Mouse (Mus musculus) forebrain, postnatal 0 days (tissue): ENCODE data around the gene Bid. TPM values are rescaled to one million over a fixed set of nuclear protein-coding genes. Genes with fewer than 3 reads are reported as not detected.

Source experiments
- ATAC-seq: fragments of 200-750 bp; cut with Nextera tagmentation; 2 replicates; pipeline ENCODE4 v1.8.0; 2017; ENCODE audit warnings: mild to moderate bottlenecking, moderate library complexity
- DNase-seq: peaks from one replicate; pipeline ENCODE4 v3.0.0-alpha.2; 2015
- H3K27ac ChIP-seq: fragments of 300-500 bp; sonication (generic); 2 replicates; pipeline ENCODE4 v1.5.1; 2014; ENCODE audit warnings: low read depth, mild to moderate bottlenecking, antibody characterized with exemption, low read length, moderate library complexity, mixed read lengths
- H3K27me3 ChIP-seq: fragments of 300-500 bp; sonication (generic); 2 replicates; pipeline ENCODE4 v1.6.1; 2014; ENCODE audit warnings: mild to moderate bottlenecking, low read length, mixed read lengths; ENCODE audit not compliant: insufficient read depth
- H3K36me3 ChIP-seq: fragments of 300-500 bp; sonication (generic); 2 replicates; pipeline ENCODE4 v1.6.1; 2014; ENCODE audit warnings: mild to moderate bottlenecking, moderate library complexity; ENCODE audit not compliant: insufficient read depth
- H3K4me1 ChIP-seq: fragments of 300-500 bp; sonication (generic); 2 replicates; pipeline ENCODE4 v1.6.1; 2014; ENCODE audit warnings: antibody characterized with exemption; ENCODE audit not compliant: insufficient read depth
- H3K4me2 ChIP-seq: fragments of 300-500 bp; sonication (generic); 2 replicates; pipeline ENCODE4 v1.6.1; 2014; ENCODE audit warnings: low read depth, mild to moderate bottlenecking, moderate library complexity
- H3K4me3 ChIP-seq: fragments of 300-500 bp; sonication (generic); 2 replicates; pipeline ENCODE4 v1.5.1; 2014; ENCODE audit warnings: low read depth, low read length, mixed read lengths
- H3K9ac ChIP-seq: fragments of 300-500 bp; sonication (generic); 2 replicates; pipeline ENCODE4 v1.6.1; 2014; ENCODE audit warnings: mild to moderate bottlenecking
- H3K9me3 ChIP-seq: fragments of 300-500 bp; sonication (generic); 2 replicates; pipeline ENCODE4 v1.6.1; 2016; ENCODE audit warnings: low read length
- CTCF ChIP-seq: sonication (generic); IDR thresholded peaks from 2 replicates; pipeline ENCODE4 v1.5.1; 2016; ENCODE audit warnings: antibody characterized with exemption, control low read depth, low read depth
- WGBS: fragments of 180-500 bp; shearing (Covaris S2); extraction: QIAGEN DNeasy Blood & Tissue Kit; methylation state at CpG from one replicate; pipeline ENCODE4 v1.1.7; 2014; 5-methylcytosine and 5-hydroxymethylcytosine counted together
- polyA plus RNA-seq: library from polyadenylated mRNA; unstranded; fragments of >200 nt; fragmentation: Nextera tagmentation; extraction: Ambion mirVana; gene quantifications from 2 replicates; pipeline ENCODE4 v1.2.1, GENCODE M21; 2015
- total RNA-seq: library from RNA; depleted of rRNA; stranded (reverse); fragments of >200 nt; gene quantifications from 2 replicates; pipeline ENCODE4 v1.2.3, GENCODE M21; 2014

Bid gene
- total and polyA plus RNA-seq, 2 experiments from 2014 or later: 26.9 to 44.9 TPM

DNA sequence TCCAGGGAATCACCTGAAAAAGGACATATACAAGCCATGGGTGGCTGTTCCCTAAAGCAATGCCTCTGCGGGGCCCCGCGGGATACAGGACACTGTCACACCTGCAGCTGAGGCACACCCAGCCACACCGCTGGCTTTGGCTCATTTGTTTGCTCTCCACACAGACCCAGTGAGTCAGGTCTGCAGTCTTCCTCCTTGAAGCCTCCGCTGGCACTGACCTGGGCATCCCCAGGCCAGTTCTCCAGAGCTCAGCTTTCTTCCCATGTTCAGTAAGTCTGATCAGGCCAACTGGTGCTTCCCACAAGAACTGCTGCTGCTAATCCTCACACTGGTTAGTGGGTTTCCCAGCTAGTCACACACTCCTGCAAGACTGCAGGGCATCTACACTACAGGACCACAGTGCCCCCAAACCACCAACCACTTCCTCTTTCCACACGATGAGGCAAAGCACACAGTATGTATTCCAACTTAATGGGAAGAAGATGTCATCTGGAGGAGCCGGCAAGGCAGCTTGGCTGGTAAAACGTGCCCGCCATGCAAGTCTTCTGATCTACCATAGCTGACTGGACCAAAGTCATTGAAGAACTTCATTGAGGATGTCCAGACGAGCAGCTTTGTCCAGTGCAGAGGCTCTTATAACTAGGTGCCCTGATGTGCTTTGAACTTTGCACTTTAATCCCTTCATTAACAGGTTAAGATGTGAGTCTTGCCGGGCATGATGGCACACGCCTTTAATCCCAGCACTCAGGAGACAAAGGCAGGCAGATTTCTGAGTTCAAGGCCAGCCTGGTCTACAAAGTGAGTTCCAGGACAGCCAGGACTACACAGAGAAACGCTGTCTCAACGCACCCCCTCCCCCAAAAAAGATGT lies 14.6 kb downstream of the Bid start:
- ATAC-seq (no peak), DNase-seq (no peak)
- Histone ChIP-seq H3K9me3 (no peaks in the 10 kb centered on the region), H3K27me3 (no peaks in the 10 kb centered on the region), H3K4me3 (no peak overlapping the region), H3K27ac (no peak overlapping the region), H3K36me3 (no peaks in the 10 kb centered on the region), H3K4me1 (no peaks in the 10 kb centered on the region), H3K9ac (no peak overlapping the region), H3K4me2 (no peak overlapping the region)
- TF ChIP-seq CTCF: no peak
- 87% methylated on average over 14 of the region's 14 CpGs for WGBS

DNA sequence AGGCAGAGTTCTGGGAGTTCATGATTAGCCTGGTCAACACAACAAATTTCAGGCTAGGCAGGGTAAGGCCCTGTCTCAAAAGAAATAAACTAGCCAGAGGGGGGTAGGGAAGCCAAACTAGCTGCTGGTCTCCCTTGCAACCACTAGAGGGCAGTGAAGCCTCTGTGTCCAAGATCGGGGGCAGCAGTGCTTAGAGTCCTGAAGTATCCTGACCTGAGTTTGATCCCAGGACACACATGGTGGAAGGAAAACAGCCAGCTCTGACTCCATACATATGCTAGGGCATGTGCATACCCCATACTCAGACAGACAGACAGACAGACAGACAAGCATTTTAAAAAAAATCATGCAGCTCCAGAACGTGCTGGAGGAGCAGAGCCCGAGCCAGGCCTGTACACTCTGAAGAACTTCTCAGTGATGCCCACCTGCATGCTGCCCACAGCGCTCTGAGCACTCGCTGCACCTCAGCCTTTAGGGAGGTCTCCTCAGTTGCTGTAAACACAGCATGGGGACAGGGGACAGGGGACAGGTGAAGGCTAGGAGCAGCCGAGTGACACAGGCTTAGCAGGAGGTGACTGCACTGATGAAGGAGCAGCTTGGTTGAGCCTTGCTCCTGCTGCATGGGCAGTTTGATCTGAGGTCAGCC lies 18.3 kb downstream of the Bid start:
- Histone ChIP-seq H3K9ac (no peak overlapping the region), H3K9me3 (no peaks in the 10 kb centered on the region), H3K27me3 (no peaks in the 10 kb centered on the region), H3K4me2 (no peak overlapping the region), H3K36me3 (peaks cover 27% of the 10 kb centered on the region), H3K4me3 (no peak overlapping the region), H3K4me1 (no peaks in the 10 kb centered on the region), H3K27ac (no peak overlapping the region)
- TF ChIP-seq CTCF: peak; percentile 88
- ATAC-seq: peak; percentile 70
- DNase-seq: peak; percentile 72
- WGBS: 72% methylated on average over 6 of the region's 6 CpGs

GRCm38 (mm10) chr6:120894524-120894923 lies 22.1 kb downstream of the Bid start:
- 94% methylated on average over 9 of the region's 9 CpGs for WGBS
- TF ChIP-seq CTCF: no peak
- no peaks in the 10 kb centered on the region for H3K4me1 ChIP-seq
- DNase-seq (no peak), ATAC-seq (no peak)
- no peak overlapping the region for H3K4me3 ChIP-seq
- H3K36me3 ChIP-seq: peaks cover 48% of the 10 kb centered on the region
- H3K4me2 ChIP-seq: no peak overlapping the region
- H3K9ac ChIP-seq: no peak overlapping the region
- no peak overlapping the region for H3K27ac ChIP-seq
- no peaks in the 10 kb centered on the region for H3K9me3 ChIP-seq
- H3K27me3 ChIP-seq: no peaks in the 10 kb centered on the region

DNA sequence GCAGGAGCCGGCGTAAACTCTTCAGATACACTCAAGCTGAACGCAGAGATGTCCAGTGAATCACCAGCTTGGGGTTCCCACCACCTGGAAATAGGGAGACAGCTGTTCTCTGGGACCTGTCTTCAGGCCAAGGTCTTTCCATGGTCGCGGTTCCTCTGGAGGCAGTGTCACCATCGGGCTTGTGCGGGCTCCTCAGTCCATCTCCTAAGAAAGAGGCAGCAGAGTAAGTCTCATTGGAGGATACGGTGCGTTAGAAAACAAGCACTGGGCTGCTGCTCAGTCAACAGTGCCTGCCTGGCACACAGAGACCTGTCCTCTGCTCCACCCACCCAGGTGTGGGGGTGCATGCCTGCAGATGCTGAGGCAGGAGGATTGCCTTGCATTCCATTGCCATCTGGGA lies 22.6 kb downstream of the Bid start:
- ATAC-seq (no peak), DNase-seq (no peak)
- H3K27me3 ChIP-seq: no peaks in the 10 kb centered on the region
- H3K9me3 ChIP-seq: no peaks in the 10 kb centered on the region
- H3K9ac ChIP-seq: no peak overlapping the region
- WGBS: 97% methylated on average over 9 of the region's 9 CpGs
- no peak overlapping the region for H3K27ac ChIP-seq
- H3K4me3 ChIP-seq: no peak overlapping the region
- no peak overlapping the region for H3K4me2 ChIP-seq
- no peaks in the 10 kb centered on the region for H3K4me1 ChIP-seq
- H3K36me3 ChIP-seq: peaks cover 48% of the 10 kb centered on the region
- no peak for TF ChIP-seq CTCF

- no peak overlapping the region for H3K4me2 ChIP-seq
- DNase-seq: no peak
- WGBS: 90% methylated on average over 17 of the region's 17 CpGs
- H3K27ac ChIP-seq: no peak overlapping the region
- no peak for TF ChIP-seq CTCF
- no peaks in the 10 kb centered on the region for H3K9me3 ChIP-seq
- H3K36me3 ChIP-seq: peaks cover 31% of the 10 kb centered on the region
- no peak overlapping the region for H3K4me3 ChIP-seq
- H3K27me3 ChIP-seq: no peaks in the 10 kb centered on the region
- no peaks in the 10 kb centered on the region for H3K4me1 ChIP-seq
- no peak for ATAC-seq
- no peak overlapping the region for H3K9ac ChIP-seq
These were observed 30.0 kb downstream of the Bid start for GRCm38 (mm10) chr6:120886696-120887095.

DNA sequence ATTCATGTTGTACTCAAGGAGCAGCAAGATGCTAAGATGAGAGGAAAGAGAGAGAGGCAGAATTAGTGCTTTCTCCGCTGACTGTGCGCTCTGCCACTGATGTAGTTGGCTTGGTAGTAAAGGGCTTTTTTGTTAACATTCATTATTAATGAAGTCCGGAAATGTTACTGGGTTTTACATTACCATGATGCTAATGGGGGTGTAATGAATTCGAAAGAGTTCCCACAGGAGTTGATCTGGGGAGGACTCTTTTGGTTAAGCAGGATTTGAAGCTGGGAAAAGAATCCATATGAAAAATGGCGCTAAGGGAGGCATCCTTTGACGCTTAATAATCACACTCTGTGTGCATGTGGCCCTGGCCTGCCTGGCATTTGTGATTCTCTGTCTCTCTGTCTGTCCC lies 32.2 kb downstream of the Bid start:
- Histone ChIP-seq H3K36me3 (peaks cover 17% of the 10 kb centered on the region), H3K4me2 (no peak overlapping the region), H3K4me3 (no peak overlapping the region), H3K9ac (no peak overlapping the region), H3K4me1 (no peaks in the 10 kb centered on the region), H3K27ac (no peak overlapping the region), H3K27me3 (no peaks in the 10 kb centered on the region), H3K9me3 (no peaks in the 10 kb centered on the region)
- WGBS: 71% methylated on average over 6 of the region's 6 CpGs
- TF ChIP-seq CTCF: no peak
- DNase-seq (no peak), ATAC-seq (no peak)

- DNase-seq (no peak), ATAC-seq (no peak)
- Histone ChIP-seq H3K27ac (no peak overlapping the region), H3K4me2 (no peak overlapping the region), H3K9ac (no peak overlapping the region), H3K36me3 (no peaks in the 10 kb centered on the region; the same call in 1 of the 2 replicates), H3K27me3 (no peaks in the 10 kb centered on the region), H3K9me3 (no peaks in the 10 kb centered on the region), H3K4me3 (no peak overlapping the region), H3K4me1 (no peaks in the 10 kb centered on the region)
- TF ChIP-seq CTCF: no peak
- 85% methylated on average over 5 of the region's 5 CpGs for WGBS
These were observed 37.6 kb downstream of the Bid start for GRCm38 (mm10) chr6:120879046-120879445.
